In the genomic region with DNA sequence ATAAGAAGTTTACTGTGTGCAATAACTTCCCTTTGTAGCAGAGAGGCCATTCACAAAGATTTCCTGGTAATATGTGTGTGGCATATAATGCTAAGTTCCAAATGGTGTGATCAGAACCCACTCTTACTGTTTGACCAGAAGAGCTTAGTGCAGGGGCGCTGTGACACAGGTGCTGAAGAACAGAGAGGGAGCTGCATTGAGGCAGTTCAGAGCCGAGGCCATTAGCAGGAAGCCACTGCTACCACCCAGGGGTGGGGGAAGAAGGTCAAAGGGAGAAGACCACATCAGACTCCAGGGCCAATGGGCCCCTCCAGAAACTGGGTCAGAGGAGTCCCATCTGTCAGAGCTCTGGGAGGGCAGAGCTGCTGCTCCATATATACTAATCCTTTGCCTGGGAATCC, we compare ENCODE assay signal across 8 mouse cellular contexts. TPM values are rescaled to one million over a fixed set of nuclear protein-coding genes. Genes with fewer than 3 reads are reported as not detected.
A peak's percentile ranks its signal among the peaks of the same experiment; 100 is the strongest.
DNase-seq lines count a peak whose midpoint lies in the region; ATAC-seq and TF ChIP-seq lines count a peak whose summit lies in the region.

No protein-coding gene starts in this region.

- peak overlapping the region; percentile 90 for H3K4me2 ChIP-seq in heart, postnatal 0 days (ENCODE audit: low read depth, low read length)

- no peaks in the 10 kb centered on the region for H3K36me3 ChIP-seq in heart, embryonic 10.5 days
- H3K36me3 ChIP-seq in heart, postnatal 0 days (replicated peaks; ENCODE audit: control insufficient read depth, insufficient read depth, low read length): no peaks in the 10 kb centered on the region
- no peaks in the 10 kb centered on the region for H3K36me3 ChIP-seq in macrophage (ENCODE audit: inconsistent target)

- H3K9ac ChIP-seq in heart, postnatal 0 days (replicated peaks; ENCODE audit: low read depth, low read length): peak overlapping the region; percentile 85; the same call in 1 of the 2 replicates

- H3K4me1 ChIP-seq in heart, embryonic 10.5 days: peaks cover 37% of the 10 kb centered on the region
- peaks cover 42% of the 10 kb centered on the region for H3K4me1 ChIP-seq in heart, postnatal 0 days (ENCODE audit: control insufficient read depth, insufficient read depth)

- no peak for TF ChIP-seq CTCF in heart, postnatal 0 days (IDR thresholded peaks at IDR 0.05; ENCODE audit: low read depth)

- peak overlapping the region; percentile 99 for H3K4me3 ChIP-seq in heart, embryonic 10.5 days
- H3K4me3 ChIP-seq in heart, postnatal 0 days (ENCODE audit: low read depth, low read length): peak overlapping the region; percentile 87
- peak overlapping the region; percentile 97 for H3K4me3 ChIP-seq in macrophage (ENCODE audit: inconsistent target)

- no peaks in the 10 kb centered on the region for H3K27me3 ChIP-seq in heart, embryonic 10.5 days (ENCODE audit: insufficient read depth, poor library complexity, severe bottlenecking)
- no peaks in the 10 kb centered on the region for H3K27me3 ChIP-seq in heart, postnatal 0 days (ENCODE audit: control insufficient read depth, insufficient read depth, low read length)

- no peak for TF ChIP-seq EP300 in heart, postnatal 0 days (IDR thresholded peaks at IDR 0.05; ENCODE audit: low read depth)

- WGBS in heart, embryonic 10.5 days: 28% methylated on average over 2 of the region's 2 CpGs
- 36% methylated on average over 2 of the region's 2 CpGs for WGBS in heart, postnatal 0 days
- 5% methylated on average over 2 of the region's 2 CpGs for WGBS in macrophage (ENCODE audit: missing documents)

- peaks cover 63% of the 10 kb centered on the region for H3K79me2 ChIP-seq in macrophage (ENCODE audit: inconsistent target)

- no peak overlapping the region for H3K27ac ChIP-seq in heart, embryonic 10.5 days
- peak overlapping the region; percentile 26; the same call in 1 of the 2 replicates for H3K27ac ChIP-seq in heart, postnatal 0 days (ENCODE audit: low read depth)
- H3K27ac ChIP-seq in macrophage: peak overlapping the region; percentile 92

- no peaks in the 10 kb centered on the region for H3K9me3 ChIP-seq in heart, embryonic 10.5 days
- no peaks in the 10 kb centered on the region for H3K9me3 ChIP-seq in heart, postnatal 0 days (replicated peaks; ENCODE audit: control insufficient read depth, low read length)

- no peak for DNase-seq in heart, embryonic 10.5 days (ENCODE audit: low spot score)
- DNase-seq in heart, adult 9 months (ENCODE audit: low spot score in 2 of 2): no peak
- peak; percentile 49 for DNase-seq in cerebellum, adult 8-10 months
- DNase-seq in heart, postnatal 0 days (ENCODE audit: low spot score): no peak
- DNase-seq in thymus, postnatal 0 days (ENCODE audit: low spot score): peak; percentile 65
- DNase-seq in adrenal gland, adult 2 months: no peak
- DNase-seq in embryo, embryonic 11 days: no peak

- ATAC-seq in heart, postnatal 0 days (ENCODE audit: insufficient read depth, low read depth): no peak

RNA-seq across cellular contexts. Expression of gene Dgkd, which starts 1.8 kb away (rescaled TPM):
- polyA plus RNA-seq in heart, embryonic 10.5 days (2016; fragmentation: Nextera tagmentation; extraction: Ambion mirVana): 26.6 and 31.6 TPM in 2 replicates
- 37.3 and 40.5 TPM in 2 replicates for total RNA-seq in heart, postnatal 0 days (2014; rRNA removed; ENCODE audit: low replicate concordance)
- polyA plus RNA-seq in heart, postnatal 0 days (2015; fragmentation: Nextera tagmentation; extraction: Ambion mirVana): 12.4 and 14.1 TPM in 2 replicates
- 100 to 1,000 TPM in 20 of 26 experiments, 10 to 100 TPM in 6; 34.5 to 425 (median 135) TPM for total RNA-seq in macrophage (2018; cell fraction: chromatin; rRNA removed)
- 10 to 100 TPM; 22.3 to 84.2 (median 40.3) TPM for total RNA-seq in macrophage (2018; cell fraction: cytosol; rRNA removed)
- 100 to 1,000 TPM in 9 of 26 experiments, 10 to 100 TPM in 17; 36.1 to 233 (median 76.6) TPM for total RNA-seq in macrophage (2018; cell fraction: nucleus; rRNA removed)
- polyA plus RNA-seq in macrophage (2018): 33.2 to 62.9 TPM (median 58.3 TPM) in 3 replicates
- 73.7 and 80.7 TPM in 2 replicates for polyA plus RNA-seq in thymus, postnatal 0 days (2015; fragmentation: Nextera tagmentation; extraction: Ambion mirVana)
- total RNA-seq in adrenal gland, adult 2 months (2021): 10 to 100 TPM; 49.1 to 66.7 TPM
- polyA plus RNA-seq in adrenal gland, adult 2 months (2012; rRNA removed): 15.2 and 16.7 TPM in 2 replicates

RNA-seq across cellular contexts. Expression of gene Sag, which starts 51.4 kb away (rescaled TPM):
- polyA plus RNA-seq in heart, embryonic 10.5 days (2016; fragmentation: Nextera tagmentation; extraction: Ambion mirVana): 1.9 and 2.0 TPM in 2 replicates
- 0.11 TPM in 1 of 2 replicates, not detected in the other for total RNA-seq in heart, postnatal 0 days (2014; rRNA removed; ENCODE audit: low replicate concordance)
- 0.31 and 0.40 TPM in 2 replicates for polyA plus RNA-seq in heart, postnatal 0 days (2015; fragmentation: Nextera tagmentation; extraction: Ambion mirVana)
- total RNA-seq in macrophage (2018; cell fraction: chromatin; rRNA removed): 10 to 100 TPM in 16 of 26 experiments, 1 to 10 TPM in 9, under 1 TPM in 1; 0.96 to 24.1 (median 11.8) TPM
- total RNA-seq in macrophage (2018; cell fraction: cytosol; rRNA removed): under 1 TPM; 0.11 to 0.80 (median 0.37) TPM
- total RNA-seq in macrophage (2018; cell fraction: nucleus; rRNA removed): 10 to 100 TPM in 1 of 26 experiments, 1 to 10 TPM in 24, under 1 TPM in 1; 0.35 to 12.0 (median 4.4) TPM
- polyA plus RNA-seq in macrophage (2018): 0.50 to 0.83 TPM (median 0.62 TPM) in 3 replicates
- 1.2 and 1.8 TPM in 2 replicates for polyA plus RNA-seq in thymus, postnatal 0 days (2015; fragmentation: Nextera tagmentation; extraction: Ambion mirVana)
- 1 to 10 TPM; 1.4 to 2.4 TPM for total RNA-seq in adrenal gland, adult 2 months (2021)
- 0.48 and 0.57 TPM in 2 replicates for polyA plus RNA-seq in adrenal gland, adult 2 months (2012; rRNA removed)

Comparison
In these comparisons a context has a peak if more than half of its experiments do, and no peak if none do; other contexts are left out.
1. DNase-seq: peak in cerebellum, adult 8-10 months (single experiment) and thymus, postnatal 0 days (single experiment); none in heart, embryonic 10.5 days (single experiment), heart, adult 9 months (0 of 2), heart, postnatal 0 days (single experiment), adrenal gland, adult 2 months (single experiment) and embryo, embryonic 11 days (single experiment).
2. Peak in every context shown above with its lines, with median percentiles within 50 percentile points of each other: H3K4me3 ChIP-seq.